Mouse (Mus musculus): ENCODE measurements around the gene Acbd4.

Gene Acbd4

GRCm38 (mm10) chr11:103101481-103101865 is at the start of gene Acbd4, which contains the start of gene Plcd3:
Gene Acbd4, plus strand, starts transcription at chr11:103101682.
Gene Plcd3, minus strand, starts transcription at chr11:103101658.
- DNase-seq: peak; percentile 91

- no peak for DNase-seq
Measured at GRCm38 (mm10) chr11:103052078-103052477, 49.4 kb upstream of the Acbd4 start.

GRCm38 (mm10) chr11:103053191-103054076 is 48.0 kb upstream of the Acbd4 start:
- DNase-seq: no peak

GRCm38 (mm10) chr11:103054798-103055197 is 46.7 kb upstream of the Acbd4 start:
- DNase-seq: peak; percentile 74

GRCm38 (mm10) chr11:103056636-103057035 is 44.8 kb upstream of the Acbd4 start:
- no peak for DNase-seq

GRCm38 (mm10) chr11:103058499-103059085 is 42.9 kb upstream of the Acbd4 start:
- DNase-seq: no peak

GRCm38 (mm10) chr11:103066191-103067050 is 35.1 kb upstream of the Acbd4 start:
- peak; percentile 13 for DNase-seq

- DNase-seq: no peak
Measured at GRCm38 (mm10) chr11:103067051-103067361, 34.5 kb upstream of the Acbd4 start.

- peak; percentile 20 for DNase-seq
Measured at GRCm38 (mm10) chr11:103067457-103068001, 34.0 kb upstream of the Acbd4 start.

- DNase-seq: no peak
Measured at GRCm38 (mm10) chr11:103068272-103068671, 33.2 kb upstream of the Acbd4 start.

GRCm38 (mm10) chr11:103068884-103069283 is 32.6 kb upstream of the Acbd4 start:
- DNase-seq: no peak

GRCm38 (mm10) chr11:103069731-103070130 is 31.8 kb upstream of the Acbd4 start:
- no peak for DNase-seq

GRCm38 (mm10) chr11:103070322-103070880 is 31.1 kb upstream of the Acbd4 start:
- no peak for DNase-seq

- no peak for DNase-seq
Measured at GRCm38 (mm10) chr11:103073671-103074070, 27.8 kb upstream of the Acbd4 start.

GRCm38 (mm10) chr11:103074121-103074650 is 27.3 kb upstream of the Acbd4 start:
- no peak for DNase-seq

- DNase-seq: no peak
Measured at GRCm38 (mm10) chr11:103074796-103075323, 26.6 kb upstream of the Acbd4 start.

GRCm38 (mm10) chr11:103076010-103076409 is 25.5 kb upstream of the Acbd4 start:
- no peak for DNase-seq

GRCm38 (mm10) chr11:103076581-103076980 is 24.9 kb upstream of the Acbd4 start:
- no peak for DNase-seq

- DNase-seq: no peak
Measured at GRCm38 (mm10) chr11:103078131-103078530, 23.4 kb upstream of the Acbd4 start.

GRCm38 (mm10) chr11:103080323-103081091 is 21.0 kb upstream of the Acbd4 start:
- no peak for DNase-seq

- no peak for DNase-seq
Measured at GRCm38 (mm10) chr11:103081631-103082030, 19.9 kb upstream of the Acbd4 start.

All from kidney, adult 18-20 months (tissue).